ENCODE assay signal across 9 mouse cellular contexts in the genomic region with DNA sequence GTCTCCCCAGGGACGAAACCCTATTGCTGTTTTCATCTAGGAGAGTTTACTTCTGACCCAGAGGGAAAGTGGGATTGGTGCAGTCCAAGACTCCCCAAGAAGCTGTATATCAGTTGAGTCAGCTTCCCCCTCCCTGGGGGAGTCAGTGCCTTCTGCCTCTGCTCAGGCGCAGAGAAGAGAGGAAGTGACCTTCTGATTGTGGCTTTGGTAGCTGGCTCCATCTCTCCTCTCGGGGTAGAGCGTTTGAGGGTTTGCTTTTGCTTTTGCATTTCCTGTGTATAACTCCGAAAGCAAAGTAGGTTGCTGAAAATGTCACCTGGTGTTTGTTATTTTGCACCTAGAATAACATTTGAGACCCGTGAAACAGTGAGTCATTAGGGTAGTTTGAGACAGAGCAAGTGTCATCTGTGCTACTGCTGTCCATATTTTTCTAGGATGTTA. TPM values are rescaled to one million over a fixed set of nuclear protein-coding genes. Genes with fewer than 3 reads are reported as not detected.
DNase-seq lines count a peak whose midpoint lies in the region; ATAC-seq lines count a peak whose summit lies in the region.
"Had no signal": no experiment of that assay in that cellular context is flagged by ENCODE, and none has a peak within 500 bp of the region (broad histone marks: within the 10 kb centered on the region; RNA-seq: fewer than 3 reads in every experiment).

No protein-coding gene starts in this region.

- H3K36me3 ChIP-seq in limb, embryonic 12.5 days, result no peaks in the 10 kb centered on the region
- H3K36me3 ChIP-seq in limb, embryonic 10.5 days, result peaks cover 3% of the 10 kb centered on the region; the same call in 1 of the 2 replicates
- no peaks in the 10 kb centered on the region for H3K36me3 ChIP-seq in liver, embryonic 15.5 days (replicated peaks)
- H3K36me3 ChIP-seq in hindbrain, embryonic 14.5 days (replicated peaks; ENCODE audit: control insufficient read depth, insufficient read depth), result no peaks in the 10 kb centered on the region
- H3K36me3 ChIP-seq in hindbrain, embryonic 16.5 days (ENCODE audit: control insufficient read depth, insufficient read depth, low read length), result no peaks in the 10 kb centered on the region
- no peaks in the 10 kb centered on the region for H3K36me3 ChIP-seq in forebrain, embryonic 11.5 days (ENCODE audit: control insufficient read depth, insufficient read depth, low read length)

- H3K9ac ChIP-seq in limb, embryonic 12.5 days (replicated peaks), result no peak overlapping the region
- no peak overlapping the region for H3K9ac ChIP-seq in liver, embryonic 15.5 days
- H3K9ac ChIP-seq in hindbrain, embryonic 14.5 days, result no peak overlapping the region
- no peak overlapping the region for H3K9ac ChIP-seq in hindbrain, embryonic 16.5 days (ENCODE audit: low read depth, low read length)
- no peak overlapping the region for H3K9ac ChIP-seq in forebrain, embryonic 11.5 days (ENCODE audit: low read length)
- H3K9ac ChIP-seq: forebrain, embryonic 13.5 days had no signal

- H3K27me3 ChIP-seq in limb, embryonic 12.5 days, result no peaks in the 10 kb centered on the region
- no peaks in the 10 kb centered on the region for H3K27me3 ChIP-seq in limb, embryonic 10.5 days (ENCODE audit: low read depth, poor library complexity, severe bottlenecking)
- H3K27me3 ChIP-seq in liver, embryonic 15.5 days, result no peaks in the 10 kb centered on the region
- no peaks in the 10 kb centered on the region for H3K27me3 ChIP-seq in hindbrain, embryonic 14.5 days (ENCODE audit: control insufficient read depth, insufficient read depth, low read length)
- no peaks in the 10 kb centered on the region for H3K27me3 ChIP-seq in hindbrain, embryonic 16.5 days (replicated peaks; ENCODE audit: control insufficient read depth, insufficient read depth, low read length)
- no peaks in the 10 kb centered on the region for H3K27me3 ChIP-seq in forebrain, embryonic 11.5 days (ENCODE audit: control insufficient read depth, insufficient read depth, low read length)
- H3K27me3 ChIP-seq: forebrain, embryonic 13.5 days had no signal

- no peaks in the 10 kb centered on the region for H3K9me3 ChIP-seq in limb, embryonic 12.5 days
- no peaks in the 10 kb centered on the region for H3K9me3 ChIP-seq in limb, embryonic 10.5 days (replicated peaks)
- no peaks in the 10 kb centered on the region for H3K9me3 ChIP-seq in liver, embryonic 15.5 days (replicated peaks)
- no peaks in the 10 kb centered on the region for H3K9me3 ChIP-seq in hindbrain, embryonic 14.5 days (ENCODE audit: control insufficient read depth, low read length)
- no peaks in the 10 kb centered on the region for H3K9me3 ChIP-seq in hindbrain, embryonic 16.5 days (ENCODE audit: control insufficient read depth, low read length)
- no peaks in the 10 kb centered on the region for H3K9me3 ChIP-seq in forebrain, embryonic 11.5 days (ENCODE audit: control insufficient read depth, low read length)
- H3K9me3 ChIP-seq: forebrain, embryonic 13.5 days had no signal

- DNase-seq in limb, embryonic 10.5 days (ENCODE audit: low spot score), result no peak
- peak; percentile 35 for DNase-seq in c-Kit-positive CD71-negative TER-119-negative erythroid progenitor cells, embryonic 14.5 days (ENCODE audit: low read depth)
- peak; percentile 71 to 78 for DNase-seq in thymus, postnatal 10 days (ENCODE audit: low spot score in 2 of 2)
- no peak for DNase-seq in hindbrain, embryonic 14.5 days (ENCODE audit: low spot score)
- no peak for DNase-seq in forebrain, embryonic 11.5 days (ENCODE audit: low spot score)

- H3K4me1 ChIP-seq in limb, embryonic 12.5 days (replicated peaks), result peaks cover 35% of the 10 kb centered on the region
- H3K4me1 ChIP-seq in limb, embryonic 10.5 days, result peaks cover 67% of the 10 kb centered on the region
- H3K4me1 ChIP-seq in liver, embryonic 15.5 days (replicated peaks), result peaks cover 53% of the 10 kb centered on the region
- peaks cover 4% of the 10 kb centered on the region; the same call in 1 of the 2 replicates for H3K4me1 ChIP-seq in hindbrain, embryonic 14.5 days (replicated peaks; ENCODE audit: control insufficient read depth, insufficient read depth, low read length)
- peaks cover 3% of the 10 kb centered on the region; the same call in 1 of the 2 replicates for H3K4me1 ChIP-seq in hindbrain, embryonic 16.5 days (ENCODE audit: control insufficient read depth, insufficient read depth, low read depth, low read length)
- no peaks in the 10 kb centered on the region for H3K4me1 ChIP-seq in forebrain, embryonic 11.5 days (replicated peaks; ENCODE audit: control insufficient read depth, insufficient read depth, low read length)

- WGBS in limb, embryonic 12.5 days, result 50% methylated on average over 6 of the region's 6 CpGs
- 64% methylated on average over 6 of the region's 6 CpGs for WGBS in limb, embryonic 10.5 days
- 29% methylated on average over 6 of the region's 6 CpGs for WGBS in liver, embryonic 15.5 days (ENCODE audit: insufficient replicate concordance)
- WGBS in hindbrain, embryonic 14.5 days, result 76% methylated on average over 6 of the region's 6 CpGs
- WGBS in hindbrain, embryonic 16.5 days, result 85% methylated on average over 6 of the region's 6 CpGs
- 86% methylated on average over 6 of the region's 6 CpGs for WGBS in forebrain, embryonic 11.5 days

- no peak overlapping the region for H3K4me2 ChIP-seq in limb, embryonic 12.5 days
- peak overlapping the region; percentile 16 for H3K4me2 ChIP-seq in liver, embryonic 15.5 days
- H3K4me2 ChIP-seq in hindbrain, embryonic 14.5 days (replicated peaks), result no peak overlapping the region
- no peak overlapping the region for H3K4me2 ChIP-seq in hindbrain, embryonic 16.5 days (ENCODE audit: low read length)
- H3K4me2 ChIP-seq in forebrain, embryonic 11.5 days (ENCODE audit: low read depth, low read length, severe bottlenecking), result no peak overlapping the region
- H3K4me2 ChIP-seq: forebrain, embryonic 13.5 days had no signal

- ATAC-seq in limb, embryonic 12.5 days (ENCODE audit: insufficient number of reproducible peaks, insufficient read depth, low FRiP score, low TSS enrichment, low read depth), result no peak
- no peak for ATAC-seq in liver, embryonic 15.5 days (ENCODE audit: insufficient read depth)
- ATAC-seq in hindbrain, embryonic 14.5 days (ENCODE audit: low FRiP score), result no peak
- no peak for ATAC-seq in hindbrain, embryonic 16.5 days
- ATAC-seq in forebrain, embryonic 11.5 days (replicated peaks; ENCODE audit: low FRiP score), result no peak
- ATAC-seq: forebrain, embryonic 13.5 days had no signal

- 0 out of 2 replicates have a peak overlapping the region, but pooled peaks have one; percentile 17 for H3K27ac ChIP-seq in limb, embryonic 12.5 days
- H3K27ac ChIP-seq in limb, embryonic 10.5 days, result no peak overlapping the region
- 0 out of 2 replicates have a peak overlapping the region, but pooled peaks have one; percentile 1 for H3K27ac ChIP-seq in liver, embryonic 15.5 days (replicated peaks)
- H3K27ac ChIP-seq in hindbrain, embryonic 14.5 days, result no peak overlapping the region
- H3K27ac ChIP-seq in hindbrain, embryonic 16.5 days (ENCODE audit: low read depth, low read length), result no peak overlapping the region
- no peak overlapping the region for H3K27ac ChIP-seq in forebrain, embryonic 11.5 days (ENCODE audit: low read depth, low read length)
- H3K27ac ChIP-seq: forebrain, embryonic 13.5 days had no signal

- no peak overlapping the region for H3K4me3 ChIP-seq in limb, embryonic 12.5 days (replicated peaks)
- no peak overlapping the region for H3K4me3 ChIP-seq in limb, embryonic 10.5 days
- no peak overlapping the region for H3K4me3 ChIP-seq in liver, embryonic 15.5 days (replicated peaks)
- no peak overlapping the region for H3K4me3 ChIP-seq in hindbrain, embryonic 14.5 days (replicated peaks; ENCODE audit: low read length)
- no peak overlapping the region for H3K4me3 ChIP-seq in hindbrain, embryonic 16.5 days (ENCODE audit: low read length)
- no peak overlapping the region for H3K4me3 ChIP-seq in forebrain, embryonic 11.5 days (ENCODE audit: low read depth, low read length)
- H3K4me3 ChIP-seq: forebrain, embryonic 13.5 days had no signal

RNA-seq across cellular contexts. Expression of a gene that starts 42.3 kb away (rescaled TPM):
- polyA plus RNA-seq in limb, embryonic 12.5 days (2016; fragmentation: Nextera tagmentation; extraction: Ambion mirVana), result 20.2 and 20.4 TPM in 2 replicates
- 17.2 and 18.1 TPM in 2 replicates for polyA plus RNA-seq in limb, embryonic 10.5 days (2016; fragmentation: Nextera tagmentation; extraction: Ambion mirVana)
- polyA plus RNA-seq in liver, embryonic 15.5 days (2015; fragmentation: Nextera tagmentation; extraction: Ambion mirVana), result 5.5 and 7.3 TPM in 2 replicates
- 19.9 and 22.3 TPM in 2 replicates for polyA plus RNA-seq in hindbrain, embryonic 14.5 days (2014; fragmentation: Nextera tagmentation; extraction: Ambion mirVana)
- 14.8 and 18.6 TPM in 2 replicates for polyA plus RNA-seq in hindbrain, embryonic 16.5 days (2015; fragmentation: Nextera tagmentation; extraction: Ambion mirVana)
- 23.0 and 26.2 TPM in 2 replicates for polyA plus RNA-seq in forebrain, embryonic 11.5 days (2014; fragmentation: Nextera tagmentation; extraction: Ambion mirVana)

Comparison
In these comparisons a context has a peak if more than half of its experiments do, and no peak if none do; other contexts are left out.
1. H3K27ac ChIP-seq: peak in limb, embryonic 12.5 days (single experiment) and liver, embryonic 15.5 days (single experiment); none in limb, embryonic 10.5 days (single experiment), hindbrain, embryonic 14.5 days (single experiment), hindbrain, embryonic 16.5 days (single experiment) and forebrain, embryonic 11.5 days (single experiment).
2. DNase-seq: peak in c-Kit-positive CD71-negative TER-119-negative erythroid progenitor cells, embryonic 14.5 days (single experiment) and thymus, postnatal 10 days (2 of 2); none in limb, embryonic 10.5 days (single experiment), hindbrain, embryonic 14.5 days (single experiment) and forebrain, embryonic 11.5 days (single experiment).